Mouse (Mus musculus): ENCODE data around the gene Washc2.

The Washc2 gene

GRCm38 (mm10) chr6:116264018-116264651 is 56.3 kb downstream of the Washc2 start, which contains the start of gene Zfand4:
TSS of gene Zfand4 (plus strand) at chr6:116264222.
- DNase-seq (ENCODE audit: low read depth), result peak; percentile 94

GRCm38 (mm10) chr6:116264836-116265235 is 57.0 kb downstream of the Washc2 start:
- no peak for DNase-seq (ENCODE audit: low read depth)

GRCm38 (mm10) chr6:116265603-116266002 is 57.8 kb downstream of the Washc2 start:
- no peak for DNase-seq (ENCODE audit: low read depth)

- DNase-seq (ENCODE audit: low read depth), result peak; percentile 44
Observed at GRCm38 (mm10) chr6:116266273-116267109, 58.7 kb downstream of the Washc2 start.

GRCm38 (mm10) chr6:116267110-116267423 is 59.2 kb downstream of the Washc2 start:
- no peak for DNase-seq (ENCODE audit: low read depth)

- DNase-seq (ENCODE audit: low read depth), result no peak
Observed at GRCm38 (mm10) chr6:116275695-116276094, 67.9 kb downstream of the Washc2 start.

- DNase-seq (ENCODE audit: low read depth), result no peak
Observed at GRCm38 (mm10) chr6:116278679-116279317, 71.0 kb downstream of the Washc2 start.

- DNase-seq (ENCODE audit: low read depth), result no peak
Observed at GRCm38 (mm10) chr6:116281014-116281413, 73.2 kb downstream of the Washc2 start.

GRCm38 (mm10) chr6:116282546-116282945 is 74.7 kb downstream of the Washc2 start:
- DNase-seq (ENCODE audit: low read depth), result peak; percentile 63

- DNase-seq (ENCODE audit: low read depth), result no peak
Observed at GRCm38 (mm10) chr6:116283280-116283679, 75.4 kb downstream of the Washc2 start.

GRCm38 (mm10) chr6:116286321-116286720 is 78.5 kb downstream of the Washc2 start:
- no peak for DNase-seq (ENCODE audit: low read depth)

- peak; percentile 20 for DNase-seq (ENCODE audit: low read depth)
Observed at GRCm38 (mm10) chr6:116286870-116287575, 79.2 kb downstream of the Washc2 start.

- no peak for DNase-seq (ENCODE audit: low read depth)
Observed at GRCm38 (mm10) chr6:116311411-116311810, 103.6 kb downstream of the Washc2 start.

Measured in NIH3T3 (cell line).